Mouse (Mus musculus) C2C12 (cell line): Measurements from ENCODE around the gene Eif4e. TPM values are rescaled to one million over a fixed set of nuclear protein-coding genes. Genes with fewer than 3 reads are reported as not detected.
A peak's percentile ranks its signal among the peaks of the same experiment; 100 is the strongest.

ENCODE experiments used
- H3K27me3 ChIP-seq: one replicate; pipeline ENCODE4 v1.6.1; 2011; ENCODE audit not compliant: control insufficient read depth, insufficient read depth, insufficient read length
- H3K36me3 ChIP-seq: one replicate; pipeline ENCODE4 v1.6.1; 2011; ENCODE audit not compliant: control insufficient read depth, insufficient read depth
- H3K4me3 ChIP-seq: one replicate; pipeline ENCODE4 v1.5.1; 2011; ENCODE audit warnings: mild to moderate bottlenecking, control low read depth; ENCODE audit not compliant: poor library complexity, insufficient read depth, severe bottlenecking
- H3K79me2 ChIP-seq: one replicate; pipeline ENCODE4 v1.6.1; 2011; ENCODE audit not compliant: control insufficient read depth, insufficient read depth
- H3K79me3 ChIP-seq: one replicate; pipeline ENCODE4 v1.6.1; 2011; ENCODE audit warnings: low read depth, control low read depth
- H3ac ChIP-seq: one replicate; pipeline ENCODE3; 2011; ENCODE audit warnings: low read depth; ENCODE audit not compliant: control insufficient read depth, insufficient read length
- CEBPB ChIP-seq: IDR thresholded peaks from one replicate; pipeline ENCODE4 v1.6.1; 2011; ENCODE audit warnings: low read depth, mild to moderate bottlenecking, control low read depth, moderate library complexity
- CTCF ChIP-seq: IDR thresholded peaks from one replicate; pipeline ENCODE4 v1.5.1; 2011; ENCODE audit not compliant: control insufficient read depth, insufficient read depth, insufficient read length
- FOSL1 ChIP-seq: IDR thresholded peaks from one replicate; pipeline ENCODE4 v1.8.0; 2011; ENCODE audit warnings: mild to moderate bottlenecking, low read length; ENCODE audit not compliant: poor library complexity, insufficient read depth, severe bottlenecking
- MAX ChIP-seq: IDR thresholded peaks from one replicate; pipeline ENCODE4 v1.6.1; 2011; ENCODE audit warnings: mild to moderate bottlenecking, control low read depth
- MYOD1 ChIP-seq: IDR thresholded peaks from one replicate; pipeline ENCODE4 v1.6.1; 2011; ENCODE audit warnings: low read depth; ENCODE audit not compliant: control insufficient read depth, insufficient read length
- MYOG ChIP-seq: IDR thresholded peaks from one replicate; pipeline ENCODE4 v1.6.1; 2011; ENCODE audit not compliant: control insufficient read depth, insufficient read length; ENCODE audit errors: extremely low read depth
- USF1 ChIP-seq: IDR thresholded peaks from one replicate; pipeline ENCODE4 v1.6.1; 2011; ENCODE audit warnings: low read depth, mild to moderate bottlenecking, control low read depth, moderate library complexity
- polyA plus RNA-seq: library from polyadenylated mRNA; unstranded; fragments of >200 nt; fragmentation: generic; extraction: Trizol; gene quantifications from one replicate; pipeline ENCODE4 v1.2.1, GENCODE M21; 2012; ENCODE audit warnings: missing spikeins

The Eif4e gene
- polyA plus RNA-seq, 1 experiment: 134 TPM

GRCm38 (mm10) chr3:138489327-138490033 is 36.5 kb upstream of the Eif4e start, which contains the start of gene Metap1:
Gene Metap1 (minus strand): TSS chr3:138489515.
- H3K36me3 ChIP-seq: peaks cover 16% of the 10 kb centered on the region
- no peaks in the 10 kb centered on the region for H3K27me3 ChIP-seq
- H3K4me3 ChIP-seq: peak within 1 kb of the TSS; percentile 75
- peak within 1 kb of the TSS; percentile 93 for H3ac ChIP-seq
- TF ChIP-seq FOSL1: no peak
- peak; percentile 61 for TF ChIP-seq MAX
- peak; percentile 72 for TF ChIP-seq USF1
- H3K79me2 ChIP-seq: peaks cover 48% of the 10 kb centered on the region
- peaks cover 39% of the 10 kb centered on the region for H3K79me3 ChIP-seq

GRCm38 (mm10) chr3:138490034-138490337 is 36.0 kb upstream of the Eif4e start:
- Histone ChIP-seq H3K79me3 (peaks cover 34% of the 10 kb centered on the region), H3K79me2 (peaks cover 43% of the 10 kb centered on the region), H3K27me3 (no peaks in the 10 kb centered on the region), H3ac (peak overlapping the region; percentile 38), H3K36me3 (peaks cover 11% of the 10 kb centered on the region), H3K4me3 (peak overlapping the region; percentile 75)
- TF ChIP-seq MYOG (no peak), MYOD1 (no peak), FOSL1 (no peak), CEBPB (no peak), CTCF (no peak), MAX (no peak), USF1 (no peak)

- Histone ChIP-seq H3K27me3 (no peaks in the 10 kb centered on the region), H3K79me3 (peaks cover 2% of the 10 kb centered on the region)
- TF ChIP-seq FOSL1: no peak
- TF ChIP-seq MAX: no peak
- TF ChIP-seq USF1: no peak
- no peak for TF ChIP-seq CTCF
- TF ChIP-seq CEBPB: no peak
- no peak for TF ChIP-seq MYOG
- TF ChIP-seq MYOD1: no peak
Measured at GRCm38 (mm10) chr3:138493668-138494067, 32.3 kb upstream of the Eif4e start.

GRCm38 (mm10) chr3:138494565-138494964 is 31.4 kb upstream of the Eif4e start:
- Histone ChIP-seq H3K79me3 (no peaks in the 10 kb centered on the region), H3K36me3 (no peaks in the 10 kb centered on the region), H3K4me3 (no peak overlapping the region), H3K79me2 (no peaks in the 10 kb centered on the region), H3K27me3 (no peaks in the 10 kb centered on the region), H3ac (no peak overlapping the region)
- no peak for TF ChIP-seq MAX
- no peak for TF ChIP-seq MYOD1
- no peak for TF ChIP-seq CTCF
- TF ChIP-seq USF1: no peak
- TF ChIP-seq MYOG: no peak
- TF ChIP-seq FOSL1: no peak
- no peak for TF ChIP-seq CEBPB

More at GRCm38 (mm10) chr3:138493668-138494067, 32.3 kb upstream of the Eif4e start:
- no peak overlapping the region for H3K4me3 ChIP-seq
- H3ac ChIP-seq: no peak overlapping the region
- no peaks in the 10 kb centered on the region for H3K36me3 ChIP-seq
- peaks cover 6% of the 10 kb centered on the region for H3K79me2 ChIP-seq

- Histone ChIP-seq H3K79me2 (no peaks in the 10 kb centered on the region), H3K4me3 (no peak overlapping the region), H3K79me3 (no peaks in the 10 kb centered on the region), H3K36me3 (no peaks in the 10 kb centered on the region), H3K27me3 (no peaks in the 10 kb centered on the region), H3ac (no peak overlapping the region)
- TF ChIP-seq CEBPB: peak; percentile 58
- TF ChIP-seq MYOD1: no peak
Measured at GRCm38 (mm10) chr3:138495166-138496145, 30.5 kb upstream of the Eif4e start.
